Mouse (Mus musculus) inflammation-experienced regulatory T-cells, adult 16 weeks (primary cell): ENCODE measurements around the gene Tomm40l. TPM values are rescaled to one million over a fixed set of nuclear protein-coding genes. Genes with fewer than 3 reads are reported as not detected.

Source experiments
- polyA plus RNA-seq: library from polyadenylated mRNA; unstranded; fragments of 100-300 nt; shearing (Covaris generic); gene quantifications from one replicate; pipeline ENCODE4 v1.2.1, GENCODE M21; 2017

The Tomm40l gene
- polyA plus RNA-seq, result 40.9 TPM

DNA sequence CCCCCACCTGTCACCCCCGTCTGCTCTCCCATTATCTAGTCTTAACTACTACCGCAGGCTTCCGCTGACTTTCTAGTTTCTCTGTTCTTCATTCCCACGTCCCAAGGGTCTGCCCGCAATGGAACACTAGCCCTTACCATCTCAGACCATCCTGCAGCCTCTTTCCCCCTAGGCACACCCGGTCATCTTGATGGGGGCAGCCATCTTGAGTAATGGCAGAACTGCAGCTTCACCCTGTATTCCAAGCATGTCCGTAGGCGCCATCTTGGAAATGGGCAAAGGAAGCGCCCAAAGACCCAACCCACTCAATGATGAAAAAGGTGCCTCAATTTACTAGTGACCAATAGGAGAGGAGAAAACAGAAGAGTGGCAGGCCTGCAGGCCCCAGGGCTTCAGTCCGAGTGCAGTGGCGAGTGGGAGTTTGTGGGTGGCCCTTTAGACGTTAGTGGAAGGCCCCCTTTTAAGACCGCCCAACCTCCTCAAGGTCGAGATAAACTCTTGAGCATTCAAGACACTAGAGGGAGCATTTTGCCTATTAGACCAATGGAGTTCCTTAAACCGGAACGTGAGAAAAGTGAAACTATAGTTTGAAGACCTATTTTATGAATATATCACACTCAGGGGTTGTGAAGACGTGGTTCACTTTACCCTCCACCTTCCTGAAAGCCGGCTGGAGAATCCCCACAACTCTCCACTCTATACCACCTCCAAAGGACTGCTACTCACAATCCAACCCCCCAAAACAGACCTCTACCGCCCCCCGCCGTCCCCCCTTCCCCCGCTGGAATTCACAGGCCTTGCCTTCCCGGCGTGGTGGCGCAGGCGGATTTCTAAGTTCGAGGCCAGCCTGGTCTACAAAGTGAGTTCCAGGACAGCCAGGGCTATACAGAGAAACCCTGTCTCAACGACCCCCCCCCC, at the start of gene Tomm40l:
TSS of gene Tomm40l (minus strand) at position 277 of the 918 bp plus-strand sequence.

DNA sequence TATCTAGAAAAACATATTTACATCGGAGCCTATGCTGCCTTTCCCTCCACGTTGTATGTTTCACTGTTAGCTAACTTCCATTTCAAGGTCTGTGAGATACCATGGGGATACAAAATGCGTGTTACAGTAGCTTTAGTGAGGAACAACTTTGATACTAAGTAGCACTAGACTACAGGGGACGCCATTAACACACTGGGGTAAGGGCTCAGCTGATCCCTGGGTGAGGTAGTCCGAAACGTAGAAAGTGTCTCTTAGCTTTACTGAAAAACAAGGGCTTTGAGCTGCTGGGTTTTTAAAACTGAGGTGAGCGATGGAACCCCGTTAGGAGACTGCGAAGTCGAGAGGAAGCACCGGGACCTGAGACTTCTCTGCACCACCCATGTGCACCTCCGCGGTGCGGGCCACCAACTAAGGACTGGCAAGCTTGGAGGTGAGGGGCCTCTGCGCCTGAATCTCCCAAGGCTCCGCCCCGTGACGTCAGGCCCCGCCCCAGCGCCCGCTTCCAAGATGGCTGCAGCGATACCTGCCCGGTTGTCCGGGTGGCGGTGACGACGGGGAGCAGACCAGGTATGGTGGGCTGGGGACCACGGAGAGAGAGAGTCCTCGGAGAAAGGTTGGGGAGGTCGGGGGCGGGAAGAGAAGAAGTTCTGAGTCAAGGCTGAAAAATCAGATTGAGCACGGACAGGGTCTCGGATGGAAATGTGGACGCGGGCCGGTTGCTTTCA, 47.7 kb upstream of the Tomm40l start, which contains the start of gene B4galt3:
TSS of gene B4galt3 (plus strand) at position 481 of the 725 bp plus-strand sequence.

GRCm38 (mm10) chr1:171250680-171251593, 28.6 kb upstream of the Tomm40l start, which contains the start of gene Ndufs2:
Gene Ndufs2 (minus strand): TSS chr1:171251388.

GRCm38 (mm10) chr1:171249913-171250600, 27.7 kb upstream of the Tomm40l start, which contains the start of gene Adamts4:
Gene Adamts4 (plus strand): TSS chr1:171250421.

GRCm38 (mm10) chr1:171234126-171234525, 11.8 kb upstream of the Tomm40l start, which contains the start of gene Fcer1g:
Gene Fcer1g (minus strand): TSS chr1:171234365.

DNA sequence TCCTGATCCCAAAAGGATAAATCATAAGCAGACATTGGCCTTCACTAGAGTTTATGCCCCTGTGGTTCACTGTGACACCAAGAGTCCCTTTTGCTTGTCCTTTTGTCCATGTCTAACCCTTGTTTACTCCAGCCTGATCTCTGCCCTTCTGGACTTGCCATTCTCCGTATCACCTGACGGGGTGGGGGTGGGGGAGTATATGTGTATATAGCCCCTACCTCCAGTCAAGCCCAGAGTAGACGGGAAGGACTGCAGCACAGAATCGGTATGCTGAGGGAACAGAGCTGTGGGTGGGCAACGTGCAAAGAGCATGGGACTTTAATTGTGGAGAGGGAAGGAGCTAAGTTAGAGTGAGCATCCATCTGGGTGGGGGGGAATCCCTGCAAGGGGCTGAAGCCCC, 2.5 kb upstream of the Tomm40l start, which contains the start of gene Apoa2:
TSS of gene Apoa2 (plus strand) at position 198 of the 400 bp plus-strand sequence.

GRCm38 (mm10) chr1:171213801-171214496, 8.4 kb downstream of the Tomm40l start, which contains the start of gene Nr1i3:
Gene Nr1i3 (plus strand): TSS chr1:171213970.

GRCm38 (mm10) chr1:171195887-171196397, 26.4 kb downstream of the Tomm40l start, which contains the start of gene Pcp4l1:
Gene Pcp4l1 (minus strand): TSS chr1:171196268.

Other genes starting within 250 kb of the Tomm40l start
- 1.5 TPM for gene Fcgr2b, start 246.0 kb downstream of the Tomm40l start, polyA plus RNA-seq
- gene Fcgr4, start 203.6 kb downstream of the Tomm40l start, polyA plus RNA-seq, result 0.85 TPM
- 2.1 TPM for gene Fcgr3, start 157.6 kb downstream of the Tomm40l start, polyA plus RNA-seq
- 2.4 TPM for gene Cfap126, start 108.6 kb downstream of the Tomm40l start, polyA plus RNA-seq
- gene Sdhc, start 71.9 kb downstream of the Tomm40l start, polyA plus RNA-seq, result 161 TPM
- not detected for gene Mpz, start 71.8 kb downstream of the Tomm40l start, polyA plus RNA-seq
- not detected for gene Pcp4l1, start 26.2 kb downstream of the Tomm40l start, polyA plus RNA-seq
- 0.15 TPM for gene Nr1i3, start 8.5 kb downstream of the Tomm40l start, polyA plus RNA-seq
- 0.79 TPM for gene Apoa2, start 2.5 kb upstream of the Tomm40l start, polyA plus RNA-seq
- 15.8 TPM for gene Fcer1g, start 11.9 kb upstream of the Tomm40l start, polyA plus RNA-seq
- not detected for gene Adamts4, start 27.9 kb upstream of the Tomm40l start, polyA plus RNA-seq
- gene Ndufs2, start 28.9 kb upstream of the Tomm40l start, polyA plus RNA-seq, result 200 TPM
- gene B4galt3, start 47.8 kb upstream of the Tomm40l start, polyA plus RNA-seq, result 50.4 TPM
- 92.4 TPM for gene Ppox, start 58.7 kb upstream of the Tomm40l start, polyA plus RNA-seq
- gene Usp21, start 65.5 kb upstream of the Tomm40l start, polyA plus RNA-seq, result 69.0 TPM
- gene Ufc1, start 72.5 kb upstream of the Tomm40l start, polyA plus RNA-seq, result 61.0 TPM
- 44.3 TPM for gene Dedd, start 106.6 kb upstream of the Tomm40l start, polyA plus RNA-seq
- gene Nit1, start 123.1 kb upstream of the Tomm40l start, polyA plus RNA-seq, result 57.0 TPM
- gene Pfdn2, start 123.2 kb upstream of the Tomm40l start, polyA plus RNA-seq, result 115 TPM
- not detected for gene Klhdc9, start 138.3 kb upstream of the Tomm40l start, polyA plus RNA-seq
- not detected for gene Nectin4, start 147.6 kb upstream of the Tomm40l start, polyA plus RNA-seq
- gene Arhgap30, start 166.4 kb upstream of the Tomm40l start, polyA plus RNA-seq, result 270 TPM
- 108 TPM for gene Usf1, start 188.8 kb upstream of the Tomm40l start, polyA plus RNA-seq
- 3.8 TPM for gene Tstd1, start 196.4 kb upstream of the Tomm40l start, polyA plus RNA-seq
- 0.52 TPM for gene F11r, start 215.0 kb upstream of the Tomm40l start, polyA plus RNA-seq